7 mouse cellular contexts compared by ENCODE assay signal in the genomic region with DNA sequence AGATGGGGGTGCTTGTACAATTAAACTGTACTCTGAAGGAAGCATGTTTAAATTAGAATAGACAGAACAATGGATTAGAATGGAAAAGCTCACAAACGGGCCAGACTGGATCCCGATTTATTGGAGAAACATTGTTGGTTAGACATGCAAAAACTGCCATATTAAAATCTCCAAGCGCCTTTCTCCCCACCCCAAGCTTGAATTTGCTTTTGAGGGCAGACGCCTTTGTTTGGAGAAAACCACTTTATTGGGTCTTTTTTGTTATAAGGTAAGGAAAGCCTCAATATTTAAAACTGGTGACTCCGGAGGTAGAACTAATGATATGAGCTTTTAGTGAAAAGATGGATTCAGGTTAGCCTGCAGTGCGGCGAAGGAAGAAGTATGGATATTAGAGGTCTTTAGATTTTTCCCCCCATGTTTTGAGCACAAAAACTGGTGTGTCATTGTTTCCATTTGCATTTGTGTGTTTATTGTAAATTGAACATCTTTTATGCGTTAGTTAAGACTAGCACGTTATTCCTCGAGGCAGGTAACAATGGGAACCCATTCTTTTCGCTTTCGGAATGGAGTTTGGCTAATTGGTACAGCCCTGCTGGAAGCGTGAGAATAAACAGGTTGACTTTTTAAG. TPM values are rescaled to one million over a fixed set of nuclear protein-coding genes. Genes with fewer than 3 reads are reported as not detected.
A peak's percentile ranks its signal among the peaks of the same experiment; 100 is the strongest.
DNase-seq lines count a peak whose midpoint lies in the region; ATAC-seq and TF ChIP-seq lines count a peak whose summit lies in the region.

No protein-coding gene starts in this region.

- WGBS in liver, adult 2 months: 2% methylated on average over 13 of the region's 13 CpGs
- WGBS in forebrain, embryonic 14.5 days: 32% methylated on average over 13 of the region's 13 CpGs
- 21% methylated on average over 13 of the region's 13 CpGs for WGBS in liver, embryonic 16.5 days (ENCODE audit: insufficient replicate concordance)

- ATAC-seq in forebrain, embryonic 14.5 days: no peak
- no peak for ATAC-seq in liver, embryonic 16.5 days (ENCODE audit: low read depth)

- TF ChIP-seq CTCF in liver, adult 2 months (IDR thresholded peaks at IDR 0.05; ENCODE audit: low read depth, low read length): no peak
- TF ChIP-seq CTCF in brain, embryonic 14.5 days (IDR thresholded peaks at IDR 0.05; ENCODE audit: borderline replicate concordance, extremely low read depth, insufficient read depth, insufficient read length): no peak

- no peaks in the 10 kb centered on the region for H3K27me3 ChIP-seq in liver, adult 2 months (ENCODE audit: control insufficient read depth, insufficient read depth, low read length)
- no peaks in the 10 kb centered on the region for H3K27me3 ChIP-seq in forebrain, embryonic 14.5 days (replicated peaks; ENCODE audit: control insufficient read depth, insufficient read depth, low read length)
- H3K27me3 ChIP-seq in liver, embryonic 16.5 days (ENCODE audit: control insufficient read depth, insufficient read depth, low read depth, low read length): no peaks in the 10 kb centered on the region

- peak overlapping the region; percentile 56 for H3K4me2 ChIP-seq in forebrain, embryonic 14.5 days (ENCODE audit: low read length)
- H3K4me2 ChIP-seq in liver, embryonic 16.5 days (ENCODE audit: low read depth, low read length): peak overlapping the region; percentile 64

- no peak for DNase-seq in liver, adult 2 months (ENCODE audit: extremely low read depth, low read depth, low spot score)
- DNase-seq in liver: no peak
- peak; percentile 43 for DNase-seq in brain, embryonic 14.5 days (ENCODE audit: low read depth)
- DNase-seq in forebrain, embryonic 14.5 days (ENCODE audit: low spot score): peak; percentile 22
- no peak for DNase-seq in B cell, adult 2 months
- no peak for DNase-seq in urinary bladder, postnatal 36 days (ENCODE audit: low spot score in 2 of 2)

- H3K4me1 ChIP-seq in liver, adult 2 months (ENCODE audit: control insufficient read depth, insufficient read depth, low read length): peaks cover 1% of the 10 kb centered on the region; the same call in 1 of the 2 replicates
- no peaks in the 10 kb centered on the region for H3K4me1 ChIP-seq in forebrain, embryonic 14.5 days (ENCODE audit: control insufficient read depth, insufficient read depth, low read length)
- H3K4me1 ChIP-seq in liver, embryonic 16.5 days (ENCODE audit: control insufficient read depth, low read depth, low read length): peaks cover 2% of the 10 kb centered on the region

- TF ChIP-seq POLR2A in liver, adult 2 months (IDR thresholded peaks at IDR 0.05; ENCODE audit: extremely low read depth, insufficient read depth, low read length): no peak
- TF ChIP-seq POLR2A in brain, embryonic 14.5 days (IDR thresholded peaks at IDR 0.05; ENCODE audit: borderline replicate concordance, extremely low read depth, insufficient read depth, insufficient read length, poor library complexity, severe bottlenecking): peak; percentile 25; the same call in 1 of the 2 replicates

- H3K9me3 ChIP-seq in forebrain, embryonic 14.5 days (replicated peaks; ENCODE audit: control insufficient read depth, low read length): no peaks in the 10 kb centered on the region
- H3K9me3 ChIP-seq in liver, embryonic 16.5 days (replicated peaks; ENCODE audit: control insufficient read depth, low read length): no peaks in the 10 kb centered on the region

- peak overlapping the region; percentile 67 for H3K27ac ChIP-seq in liver, adult 2 months (replicated peaks; ENCODE audit: insufficient read depth, low read depth, low read length)
- peak overlapping the region; percentile 89 for H3K27ac ChIP-seq in forebrain, embryonic 14.5 days (ENCODE audit: low read depth, low read length)
- peak overlapping the region; percentile 93 for H3K27ac ChIP-seq in liver, embryonic 16.5 days (ENCODE audit: low read length)

- peak overlapping the region; percentile 65 for H3K4me3 ChIP-seq in liver, adult 2 months (ENCODE audit: insufficient read depth, low read depth, low read length)
- peak overlapping the region; percentile 46 for H3K4me3 ChIP-seq in forebrain, embryonic 14.5 days (ENCODE audit: low read depth, low read length)
- peak overlapping the region; percentile 74 for H3K4me3 ChIP-seq in liver, embryonic 16.5 days (ENCODE audit: low read depth, low read length)

- peak overlapping the region; percentile 58 for H3K9ac ChIP-seq in liver, adult 2 months (ENCODE audit: low read depth, low read length)
- peak overlapping the region; percentile 70 for H3K9ac ChIP-seq in forebrain, embryonic 14.5 days (ENCODE audit: low read length)
- peak overlapping the region; percentile 54 for H3K9ac ChIP-seq in liver, embryonic 16.5 days (ENCODE audit: low read depth, low read length)

- no peaks in the 10 kb centered on the region for H3K36me3 ChIP-seq in liver, adult 2 months (ENCODE audit: control insufficient read depth, insufficient read depth, low read length)
- H3K36me3 ChIP-seq in forebrain, embryonic 14.5 days (ENCODE audit: control insufficient read depth, insufficient read depth, low read length): no peaks in the 10 kb centered on the region
- H3K36me3 ChIP-seq in liver, embryonic 16.5 days (ENCODE audit: control insufficient read depth, insufficient read depth): no peaks in the 10 kb centered on the region

- H3K79me2 ChIP-seq in liver, adult 2 months (ENCODE audit: control insufficient read depth, insufficient read depth, low read length): no peaks in the 10 kb centered on the region; the same call in 1 of the 2 replicates

RNA-seq across cellular contexts. Expression of gene Huwe1, which starts 1.8 kb away (rescaled TPM):
- total RNA-seq in liver, adult 2 months (2014; rRNA removed): 82.1 and 89.5 TPM in 2 replicates
- 23.2 and 32.6 TPM in 2 replicates for polyA plus RNA-seq in liver, adult 2 months (2012; rRNA removed)
- 106 and 140 TPM in 2 replicates for polyA plus RNA-seq in brain, embryonic 14.5 days (2012; rRNA removed)
- polyA plus RNA-seq in forebrain, embryonic 14.5 days (2014; fragmentation: Nextera tagmentation; extraction: Ambion mirVana): 58.5 and 85.7 TPM in 2 replicates
- 11.5 and 13.3 TPM in 2 replicates for polyA plus RNA-seq in liver, embryonic 16.5 days (2015; fragmentation: Nextera tagmentation; extraction: Ambion mirVana)

Comparison
In these comparisons a context has a peak if more than half of its experiments do, and no peak if none do; other contexts are left out.
1. DNase-seq: peak in brain, embryonic 14.5 days (single experiment) and forebrain, embryonic 14.5 days (single experiment); none in liver, adult 2 months (single experiment), liver (single experiment), B cell, adult 2 months (0 of 2) and urinary bladder, postnatal 36 days (0 of 2).
2. Peak in every context shown above with its lines, with median percentiles within 50 percentile points of each other: H3K27ac ChIP-seq, H3K4me3 ChIP-seq and H3K9ac ChIP-seq.